Mouse (Mus musculus) Patski (cell line): ENCODE measurements at regions not wholly inside any gene's neighbourhood (a gene's known extent, or its start where the extent isn't known, plus 50 kb on each side); places are given as distances from the start of the nearest gene placed in this dataset.

Experiments
- ATAC-seq: fragments of 100-300 bp; one replicate; pipeline ENCODE4 v1.8.0; 2021
- CTCF ChIA-PET: fragments of 350-600 bp; sonication (Branson Sonifier 250); formaldehyde crosslinking; loops from one replicate; lab custom pipeline; 2022; ENCODE audit warnings: inconsistent platforms; lab: Charles Lee
- POLR2A ChIA-PET: fragments of 350-600 bp; sonication (Branson Sonifier 250); formaldehyde crosslinking; loops from one replicate; lab custom pipeline; 2022; ENCODE audit warnings: antibody characterized with exemption, inconsistent platforms; lab: Charles Lee
- DNase-seq: peaks from one replicate; pipeline ENCODE4 v3.0.0-alpha.2; 2011; ENCODE audit warnings: low read depth, low spot score
- H3K27me3 ChIP-seq: fragments of 371-371 bp; one replicate; pipeline ENCODE4 v1.5.1; 2021
- CTCF ChIP-seq: fragments of 100-300 bp; IDR thresholded peaks from one replicate; pipeline ENCODE4 v1.5.1; 2021
- in situ Hi-C: fragments of 300-500 bp; cut with MboI; formaldehyde crosslinking; loops from 3 replicates; pipeline ENCODE4 v1.11.1; 2018; ENCODE audit warnings: low pct_unique_long_range_greater_than_20kb, mixed read lengths

DNA sequence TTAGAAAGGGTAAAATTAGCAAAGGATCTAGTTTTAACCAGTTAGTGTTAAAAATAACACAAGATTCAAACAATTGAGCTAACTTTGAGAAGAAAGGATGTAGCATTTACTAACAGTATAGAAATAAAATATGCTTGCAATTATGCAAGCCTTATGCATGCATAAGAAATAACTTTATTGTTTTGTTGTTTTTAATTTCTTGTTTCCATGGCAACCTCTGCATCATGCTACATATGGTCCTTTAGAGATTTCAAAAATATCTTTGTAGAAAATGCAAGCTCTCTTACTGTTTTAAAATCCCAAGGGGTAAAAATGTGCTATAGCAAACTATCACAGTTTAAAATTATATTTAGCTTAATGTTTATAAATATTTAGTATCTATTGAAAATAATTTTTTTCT, 395.0 kb upstream of the Spock3 start:
- no peaks in the 10 kb centered on the region for H3K27me3 ChIP-seq
- ATAC-seq (no peak), DNase-seq (no peak)
- ChIA-PET POLR2A (no interaction called here), CTCF (no interaction called here)
- in situ Hi-C loops = no loop called here
- no peak for TF ChIP-seq CTCF

DNA sequence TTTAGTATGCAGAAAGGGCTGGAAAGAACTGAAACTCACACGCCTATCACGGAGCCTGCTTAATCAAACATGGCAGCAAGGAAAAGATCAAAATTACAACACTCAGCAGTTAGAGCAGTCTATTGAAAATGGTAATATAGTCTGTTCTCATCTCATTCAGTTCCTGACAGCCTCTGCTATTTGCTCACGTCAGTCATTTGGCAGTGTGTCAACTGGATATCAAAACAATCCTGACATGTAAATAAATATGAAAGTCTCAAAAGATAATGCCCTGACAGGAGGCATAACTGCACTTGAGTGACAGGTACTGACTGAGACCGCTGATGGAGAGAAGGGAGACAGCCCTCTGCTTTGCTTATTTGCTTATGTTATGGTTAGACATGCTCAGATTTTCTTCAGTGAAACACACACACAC, 375.0 kb upstream of the Spock3 start:
- no peak for TF ChIP-seq CTCF
- in situ Hi-C loops = no loop called here
- H3K27me3 ChIP-seq = peaks cover 4% of the 10 kb centered on the region
- DNase-seq (no peak), ATAC-seq (no peak)
- ChIA-PET POLR2A (no interaction called here), CTCF (no interaction called here)

DNA sequence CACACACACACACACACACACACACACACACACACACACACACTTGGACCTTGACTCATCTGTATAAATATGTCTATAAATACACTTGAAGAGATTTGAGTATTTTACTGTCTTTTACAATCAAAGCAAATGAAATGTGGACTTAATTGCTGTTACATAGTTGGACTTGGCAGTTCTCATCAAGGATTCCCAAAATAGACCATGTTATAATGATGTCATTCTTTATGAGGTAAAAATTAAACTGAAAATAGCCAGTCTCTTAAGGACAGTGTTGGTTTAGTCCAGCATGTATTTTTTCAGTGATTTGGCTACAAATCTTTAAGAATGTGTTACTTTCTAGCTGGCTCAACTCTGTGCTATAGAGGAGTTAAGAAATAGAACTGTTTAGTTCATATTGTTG, 351.5 kb upstream of the Spock3 start:
- ATAC-seq (no peak), DNase-seq (peak; percentile 13)
- TF ChIP-seq CTCF = no peak
- H3K27me3 ChIP-seq = no peaks in the 10 kb centered on the region
- ChIA-PET CTCF (no interaction called here), POLR2A (no interaction called here)
- in situ Hi-C loops = no loop called here

GRCm38 (mm10) chr8:62606126-62606525, 344.7 kb upstream of the Spock3 start:
- ChIA-PET CTCF (no interaction called here), POLR2A (no interaction called here)

GRCm38 (mm10) chr8:62619992-62620391, 330.8 kb upstream of the Spock3 start:
- in situ Hi-C loops = no loop called here
- no peak for DNase-seq
- no peak for ATAC-seq
- ChIA-PET CTCF (no interaction called here), POLR2A (no interaction called here)
- no peak for TF ChIP-seq CTCF
- H3K27me3 ChIP-seq = no peaks in the 10 kb centered on the region

More at GRCm38 (mm10) chr8:62606126-62606525, 344.7 kb upstream of the Spock3 start:
- TF ChIP-seq CTCF = no peak
- DNase-seq (no peak), ATAC-seq (no peak)
- H3K27me3 ChIP-seq = no peaks in the 10 kb centered on the region
- in situ Hi-C loops = no loop called here

- no peak for DNase-seq
- H3K27me3 ChIP-seq = no peaks in the 10 kb centered on the region
- CTCF ChIA-PET = no interaction called here
- no peak for ATAC-seq
- POLR2A ChIA-PET = no interaction called here
- in situ Hi-C loops = no loop called here
- no peak for TF ChIP-seq CTCF
Observed at GRCm38 (mm10) chr8:62621176-62621575, 329.6 kb upstream of the Spock3 start.
